Mouse (Mus musculus): ENCODE data around the gene Isca1. TPM values are rescaled to one million over a fixed set of nuclear protein-coding genes. Genes with fewer than 3 reads are reported as not detected.

The Isca1 gene
- total and polyA plus RNA-seq, 2 experiments from 2014 or later, result 94.0 to 159 TPM

DNA sequence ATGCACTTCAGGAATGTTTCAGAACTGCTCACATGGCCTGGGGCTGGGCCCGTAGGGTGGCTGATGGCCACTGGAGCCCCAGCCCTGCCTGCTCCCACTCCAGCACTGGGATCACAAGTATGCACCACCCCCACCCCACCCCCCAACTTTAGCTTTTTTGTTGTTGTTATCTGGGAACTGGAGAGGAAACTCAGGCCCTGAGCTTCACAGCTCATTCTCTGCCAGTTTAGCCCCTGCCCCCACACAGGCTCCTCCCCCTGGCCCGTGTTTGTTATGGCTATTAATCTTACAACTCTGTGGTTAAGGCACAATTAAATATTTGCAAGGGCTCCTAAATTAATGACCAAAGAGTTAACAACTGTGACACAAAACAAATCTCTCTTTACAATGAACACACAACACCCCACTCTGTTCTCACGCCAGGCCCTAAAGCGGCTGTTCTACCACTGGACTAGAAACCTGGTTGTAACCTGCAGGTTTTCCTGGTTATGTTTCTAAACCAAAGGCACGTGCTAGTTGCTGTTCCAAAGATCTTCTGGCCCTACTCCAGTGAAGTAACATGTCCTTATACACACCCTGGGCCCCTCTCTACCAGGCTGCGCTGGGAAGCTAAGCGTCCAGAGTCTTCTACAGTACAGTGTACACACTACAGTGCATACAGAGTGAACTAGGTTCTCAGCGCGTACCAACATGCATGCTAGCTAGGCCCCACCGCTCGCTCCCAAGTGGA is 2.7 kb downstream of the Isca1 start:
- ATAC-seq (ENCODE audit: low FRiP score) (no peak), DNase-seq (ENCODE audit: low spot score) (no peak)
- peaks cover 5% of the 10 kb centered on the region; the same call in 1 of the 2 replicates for H3K36me3 ChIP-seq (ENCODE audit: insufficient read depth, low read length)
- WGBS, result 83% methylated on average over 11 of the region's 11 CpGs
- H3K4me2 ChIP-seq (ENCODE audit: low read depth, low read length, poor library complexity, severe bottlenecking), result no peak overlapping the region
- H3K9ac ChIP-seq (replicated peaks; ENCODE audit: low read length, poor library complexity, severe bottlenecking), result no peak overlapping the region
- H3K4me1 ChIP-seq (ENCODE audit: insufficient read depth, low read length), result peaks cover 3% of the 10 kb centered on the region; the same call in 1 of the 2 replicates
- TF ChIP-seq CTCF (IDR thresholded peaks at IDR 0.05), result no peak
- no peak overlapping the region; the same call in 1 of the 2 replicates for H3K27ac ChIP-seq (ENCODE audit: low read depth, low read length)
- no peak overlapping the region for H3K4me3 ChIP-seq (ENCODE audit: low read depth, low read length)
- H3K9me3 ChIP-seq (ENCODE audit: low read length), result no peaks in the 10 kb centered on the region
- H3K27me3 ChIP-seq (ENCODE audit: insufficient read depth, low read length), result no peaks in the 10 kb centered on the region

DNA sequence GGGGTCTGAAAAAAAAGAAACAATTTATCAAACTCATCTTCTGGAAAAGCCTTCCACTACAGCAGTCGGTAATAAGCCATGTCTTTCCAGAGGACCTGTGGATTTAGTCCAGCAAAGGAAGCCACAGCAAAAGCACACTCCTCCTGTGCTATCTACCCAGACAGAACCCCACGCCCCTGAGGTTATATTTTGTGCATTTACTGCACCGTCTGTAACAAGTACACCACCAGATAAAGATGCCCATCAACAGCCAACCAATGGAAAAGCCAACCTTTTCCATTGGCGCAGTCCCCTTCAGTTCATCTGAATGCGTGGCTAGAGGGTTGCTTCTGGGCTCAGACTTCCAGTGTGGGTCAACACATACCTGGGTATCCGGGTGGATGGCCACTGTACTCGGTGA is 6.8 kb downstream of the Isca1 start:
- Histone ChIP-seq H3K9ac (replicated peaks; ENCODE audit: low read length, poor library complexity, severe bottlenecking) (no peak overlapping the region), H3K27me3 (ENCODE audit: insufficient read depth, low read length) (no peaks in the 10 kb centered on the region), H3K4me1 (ENCODE audit: insufficient read depth, low read length) (peaks cover 3% of the 10 kb centered on the region; the same call in 1 of the 2 replicates), H3K4me3 (ENCODE audit: low read depth, low read length) (no peak overlapping the region), H3K4me2 (ENCODE audit: low read depth, low read length, poor library complexity, severe bottlenecking) (no peak overlapping the region), H3K27ac (ENCODE audit: low read depth, low read length) (no peak overlapping the region), H3K36me3 (ENCODE audit: insufficient read depth, low read length) (peaks cover 36% of the 10 kb centered on the region), H3K9me3 (ENCODE audit: low read length) (no peaks in the 10 kb centered on the region)
- DNase-seq (ENCODE audit: low spot score), result no peak
- WGBS, result 98% methylated on average over 7 of the region's 7 CpGs
- TF ChIP-seq CTCF (IDR thresholded peaks at IDR 0.05), result no peak
- no peak for ATAC-seq (ENCODE audit: low FRiP score)

DNA sequence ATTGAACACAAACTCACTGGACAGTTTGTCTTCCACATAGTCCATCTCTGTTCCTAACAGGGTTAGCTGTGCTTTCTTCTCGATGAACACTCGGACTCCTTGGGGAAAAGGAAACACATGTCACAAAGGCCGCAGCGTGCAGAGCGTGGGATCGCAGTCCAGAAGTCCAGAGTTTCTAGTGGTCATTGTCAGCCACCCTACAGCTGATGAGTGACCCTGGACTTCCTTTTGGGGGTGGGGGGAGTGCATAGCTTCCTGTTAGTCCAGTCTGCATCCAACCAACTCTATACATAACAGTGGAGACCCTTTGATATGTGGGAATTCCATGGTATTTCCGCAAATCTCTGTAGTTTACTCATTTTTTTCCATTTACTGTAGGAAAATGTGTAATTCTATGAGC is 12.7 kb downstream of the Isca1 start:
- H3K4me1 ChIP-seq (ENCODE audit: insufficient read depth, low read length), result no peaks in the 10 kb centered on the region
- H3K36me3 ChIP-seq (ENCODE audit: insufficient read depth, low read length), result peaks cover 48% of the 10 kb centered on the region
- no peaks in the 10 kb centered on the region for H3K27me3 ChIP-seq (ENCODE audit: insufficient read depth, low read length)
- no peak for ATAC-seq (ENCODE audit: low FRiP score)
- no peak overlapping the region for H3K9ac ChIP-seq (replicated peaks; ENCODE audit: low read length, poor library complexity, severe bottlenecking)
- no peak overlapping the region for H3K4me2 ChIP-seq (ENCODE audit: low read depth, low read length, poor library complexity, severe bottlenecking)
- WGBS, result 92% methylated on average over 7 of the region's 7 CpGs
- H3K9me3 ChIP-seq (ENCODE audit: low read length), result no peaks in the 10 kb centered on the region
- no peak for DNase-seq (ENCODE audit: low spot score)
- H3K4me3 ChIP-seq (ENCODE audit: low read depth, low read length), result no peak overlapping the region
- no peak for TF ChIP-seq CTCF (IDR thresholded peaks at IDR 0.05)
- no peak overlapping the region for H3K27ac ChIP-seq (ENCODE audit: low read depth, low read length)

DNA sequence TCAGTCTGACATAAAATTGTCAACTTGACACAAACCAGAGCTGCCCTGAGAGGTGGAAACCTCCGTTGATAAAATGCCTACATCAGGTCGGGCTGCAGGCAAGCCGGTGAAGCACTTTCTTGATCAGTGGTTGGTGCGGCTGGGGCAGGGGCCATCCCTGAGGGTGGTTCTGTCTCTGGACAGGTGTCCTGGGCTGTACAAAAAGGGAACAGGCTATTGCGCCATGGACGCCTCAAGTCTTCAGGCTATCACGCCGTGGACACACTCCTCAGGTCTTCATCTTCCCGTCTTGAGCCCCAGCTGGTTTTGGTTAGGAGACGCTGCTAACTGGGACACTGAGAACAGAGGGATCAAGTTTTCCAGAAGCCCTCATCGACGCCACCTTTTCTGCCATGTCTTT is 19.3 kb downstream of the Isca1 start:
- no peak overlapping the region for H3K9ac ChIP-seq (replicated peaks; ENCODE audit: low read length, poor library complexity, severe bottlenecking)

DNA sequence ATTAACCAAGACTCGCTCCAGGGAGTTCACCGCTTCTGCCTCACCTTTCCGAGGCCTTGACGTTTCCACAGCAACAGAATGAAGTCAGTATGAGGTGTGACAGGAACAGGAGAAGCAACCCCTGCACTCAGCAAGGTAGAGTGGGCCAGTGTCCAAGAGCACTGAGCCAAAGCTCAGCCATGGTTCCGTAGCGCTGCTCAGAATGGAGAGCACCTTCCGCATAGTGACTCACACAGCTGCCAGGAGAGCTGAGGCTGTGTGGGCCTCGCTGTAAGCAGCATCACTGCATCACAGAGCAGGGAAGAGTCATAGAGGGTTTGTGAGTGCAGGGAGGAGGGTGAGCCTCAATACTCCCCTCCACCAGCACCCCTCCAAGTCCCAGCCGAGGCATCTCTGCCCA is 22.9 kb downstream of the Isca1 start, which contains the start of gene 1700014D04Rik:
Gene 1700014D04Rik (minus strand): TSS at position 42 of the 400 bp plus-strand sequence.
- 81% methylated on average over 9 of the region's 9 CpGs for WGBS
- no peak within 1 kb of the TSS for H3K27ac ChIP-seq (ENCODE audit: low read depth, low read length)
- H3K9ac ChIP-seq (replicated peaks; ENCODE audit: low read length, poor library complexity, severe bottlenecking), result no peak within 1 kb of the TSS
- H3K9me3 ChIP-seq (ENCODE audit: low read length), result no peaks in the 10 kb centered on the region
- no peak for TF ChIP-seq CTCF (IDR thresholded peaks at IDR 0.05)
- H3K27me3 ChIP-seq (ENCODE audit: insufficient read depth, low read length), result no peaks in the 10 kb centered on the region
- DNase-seq (ENCODE audit: low spot score), result no peak
- ATAC-seq (ENCODE audit: low FRiP score), result no peak
- no peak within 1 kb of the TSS for H3K4me3 ChIP-seq (ENCODE audit: low read depth, low read length)
- H3K36me3 ChIP-seq (ENCODE audit: insufficient read depth, low read length), result no peaks in the 10 kb centered on the region
- no peak within 1 kb of the TSS for H3K4me2 ChIP-seq (ENCODE audit: low read depth, low read length, poor library complexity, severe bottlenecking)
- H3K4me1 ChIP-seq (ENCODE audit: insufficient read depth, low read length), result no peaks in the 10 kb centered on the region

More for the DNA sequence above, 19.3 kb downstream of the Isca1 start:
- Histone ChIP-seq H3K27me3 (ENCODE audit: insufficient read depth, low read length) (no peaks in the 10 kb centered on the region), H3K4me1 (ENCODE audit: insufficient read depth, low read length) (no peaks in the 10 kb centered on the region), H3K9me3 (ENCODE audit: low read length) (no peaks in the 10 kb centered on the region), H3K27ac (ENCODE audit: low read depth, low read length) (no peak overlapping the region), H3K36me3 (ENCODE audit: insufficient read depth, low read length) (peaks cover 13% of the 10 kb centered on the region; the same call in 1 of the 2 replicates), H3K4me2 (ENCODE audit: low read depth, low read length, poor library complexity, severe bottlenecking) (no peak overlapping the region), H3K4me3 (ENCODE audit: low read depth, low read length) (no peak overlapping the region)
- TF ChIP-seq CTCF (IDR thresholded peaks at IDR 0.05), result no peak
- 90% methylated on average over 12 of the region's 12 CpGs for WGBS
- no peak for DNase-seq (ENCODE audit: low spot score)
- no peak for ATAC-seq (ENCODE audit: low FRiP score)

DNA sequence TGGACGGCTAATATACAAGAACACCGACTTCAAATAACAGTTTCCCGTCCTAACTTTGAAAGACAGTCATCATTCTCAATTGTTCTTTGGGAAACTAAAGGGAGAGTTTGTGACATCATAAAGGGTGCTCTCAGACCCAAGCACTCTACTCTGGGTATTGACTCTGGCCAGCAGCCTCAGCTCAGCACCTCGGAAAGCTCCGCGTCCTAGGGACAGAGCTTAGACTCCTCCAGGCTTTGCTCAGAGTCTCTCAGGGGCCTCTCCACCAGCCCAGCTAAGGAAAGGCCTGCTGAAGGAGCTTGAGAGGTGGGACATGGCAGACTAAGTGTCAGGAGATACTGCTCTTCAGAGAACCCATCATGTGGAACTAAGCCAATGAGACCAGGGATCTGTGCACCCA is 23.4 kb downstream of the Isca1 start:
- no peak for TF ChIP-seq CTCF (IDR thresholded peaks at IDR 0.05)
- H3K4me2 ChIP-seq (ENCODE audit: low read depth, low read length, poor library complexity, severe bottlenecking), result no peak overlapping the region

More for the DNA sequence above, 23.4 kb downstream of the Isca1 start:
- no peak for ATAC-seq (ENCODE audit: low FRiP score)
- Histone ChIP-seq H3K4me3 (ENCODE audit: low read depth, low read length) (no peak overlapping the region), H3K27me3 (ENCODE audit: insufficient read depth, low read length) (no peaks in the 10 kb centered on the region), H3K9ac (replicated peaks; ENCODE audit: low read length, poor library complexity, severe bottlenecking) (no peak overlapping the region), H3K9me3 (ENCODE audit: low read length) (no peaks in the 10 kb centered on the region), H3K36me3 (ENCODE audit: insufficient read depth, low read length) (no peaks in the 10 kb centered on the region), H3K4me1 (ENCODE audit: insufficient read depth, low read length) (no peaks in the 10 kb centered on the region), H3K27ac (ENCODE audit: low read depth, low read length) (no peak overlapping the region)
- no peak for DNase-seq (ENCODE audit: low spot score)
- WGBS, result 83% methylated on average over 6 of the region's 6 CpGs
